Mouse (Mus musculus) hindbrain, embryonic 16.5 days (tissue): ENCODE measurements around the gene Gm28729. TPM values are rescaled to one million over a fixed set of nuclear protein-coding genes. Genes with fewer than 3 reads are reported as not detected.
A peak's percentile ranks its signal among the peaks of the same experiment; 100 is the strongest.

Experiments
- ATAC-seq: fragments of 200-750 bp; cut with Nextera tagmentation; 2 replicates; pipeline ENCODE4 v1.8.0; 2017; ENCODE audit warnings: moderate TSS enrichment, moderate library complexity
- H3K27ac ChIP-seq: fragments of 300-500 bp; sonication (generic); 2 replicates; pipeline ENCODE4 v1.5.1; 2014; ENCODE audit warnings: low read depth, mild to moderate bottlenecking, control low read depth, low read length, moderate library complexity
- H3K27me3 ChIP-seq: fragments of 300-500 bp; sonication (generic); replicated peaks from 2 replicates; pipeline ENCODE4 v1.6.1; 2014; ENCODE audit warnings: low read length; ENCODE audit not compliant: control insufficient read depth, insufficient read depth
- H3K36me3 ChIP-seq: fragments of 300-500 bp; sonication (generic); 2 replicates; pipeline ENCODE4 v1.6.1; 2014; ENCODE audit warnings: mild to moderate bottlenecking, low read length, moderate library complexity, mixed read lengths; ENCODE audit not compliant: control insufficient read depth, insufficient read depth
- H3K4me1 ChIP-seq: fragments of 300-500 bp; sonication (generic); 2 replicates; pipeline ENCODE4 v1.6.1; 2014; ENCODE audit warnings: low read depth, low read length; ENCODE audit not compliant: control insufficient read depth, insufficient read depth
- H3K4me2 ChIP-seq: fragments of 300-500 bp; sonication (generic); 2 replicates; pipeline ENCODE4 v1.6.1; 2014; ENCODE audit warnings: mild to moderate bottlenecking, low read length, control low read depth, moderate library complexity
- H3K4me3 ChIP-seq: fragments of 300-500 bp; sonication (generic); 2 replicates; pipeline ENCODE4 v1.5.1; 2014; ENCODE audit warnings: mild to moderate bottlenecking, low read length, control low read depth, moderate library complexity
- H3K9ac ChIP-seq: fragments of 300-500 bp; sonication (generic); 2 replicates; pipeline ENCODE4 v1.6.1; 2014; ENCODE audit warnings: low read depth, mild to moderate bottlenecking, control low read depth, low read length, moderate library complexity
- H3K9me3 ChIP-seq: fragments of 300-500 bp; sonication (generic); 2 replicates; pipeline ENCODE4 v1.6.1; 2014; ENCODE audit warnings: mild to moderate bottlenecking, low read length, moderate library complexity; ENCODE audit not compliant: control insufficient read depth
- WGBS: fragments of 180-500 bp; shearing (Covaris S2); extraction: QIAGEN DNeasy Blood & Tissue Kit; methylation state at CpG from one replicate; pipeline ENCODE4 v1.1.7; 2014; 5-methylcytosine and 5-hydroxymethylcytosine counted together
- polyA plus RNA-seq: library from polyadenylated mRNA; unstranded; fragments of >200 nt; fragmentation: Nextera tagmentation; extraction: Ambion mirVana; gene quantifications from 2 replicates; pipeline ENCODE4 v1.2.1, GENCODE M21; 2015

Gm28729 gene
- 0.33 and 0.36 TPM in 2 replicates for polyA plus RNA-seq

- no peak within 1 kb of the TSS for H3K4me2 ChIP-seq
- no peaks in the 10 kb centered on the region for H3K36me3 ChIP-seq
- no peaks in the 10 kb centered on the region for H3K4me1 ChIP-seq
- H3K4me3 ChIP-seq: no peak within 1 kb of the TSS
- H3K27me3 ChIP-seq: no peaks in the 10 kb centered on the region
- no peaks in the 10 kb centered on the region for H3K9me3 ChIP-seq
- no peak within 1 kb of the TSS for H3K27ac ChIP-seq
- H3K9ac ChIP-seq: no peak within 1 kb of the TSS
- ATAC-seq: peak; percentile 52; the same call in 1 of the 2 replicates
- 62% methylated on average over 12 of the region's 12 CpGs for WGBS
Measured at GRCm38 (mm10) chr9:96524972-96525506, at the start of gene Gm28729. Gene Gm28729, minus strand, starts transcription at chr9:96525264.

DNA sequence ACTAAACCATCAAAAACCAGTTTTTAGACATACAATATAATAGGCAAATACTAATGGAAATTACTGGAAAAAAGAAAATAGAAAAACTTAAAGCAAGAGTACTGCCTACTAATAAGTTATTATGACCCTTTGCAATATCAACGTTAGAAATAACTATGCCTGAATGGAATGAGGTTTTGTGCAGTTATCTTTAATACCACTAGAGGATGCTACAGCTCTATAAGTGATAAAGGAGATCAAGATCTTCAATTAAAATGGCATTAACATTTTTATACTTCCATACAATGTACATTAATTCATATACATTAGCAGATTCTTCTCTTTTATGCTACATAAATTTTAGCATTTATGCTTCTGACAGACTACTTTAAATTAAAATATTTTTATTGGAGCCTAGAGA, 48.2 kb upstream of the Gm28729 start:
- Histone ChIP-seq H3K4me3 (no peak overlapping the region), H3K4me1 (no peaks in the 10 kb centered on the region), H3K9me3 (no peaks in the 10 kb centered on the region), H3K36me3 (peaks cover 5% of the 10 kb centered on the region), H3K27ac (no peak overlapping the region), H3K27me3 (no peaks in the 10 kb centered on the region), H3K9ac (no peak overlapping the region), H3K4me2 (no peak overlapping the region)
- 3% methylated on average over 1 of the region's 1 CpGs for WGBS
- no peak for ATAC-seq

DNA sequence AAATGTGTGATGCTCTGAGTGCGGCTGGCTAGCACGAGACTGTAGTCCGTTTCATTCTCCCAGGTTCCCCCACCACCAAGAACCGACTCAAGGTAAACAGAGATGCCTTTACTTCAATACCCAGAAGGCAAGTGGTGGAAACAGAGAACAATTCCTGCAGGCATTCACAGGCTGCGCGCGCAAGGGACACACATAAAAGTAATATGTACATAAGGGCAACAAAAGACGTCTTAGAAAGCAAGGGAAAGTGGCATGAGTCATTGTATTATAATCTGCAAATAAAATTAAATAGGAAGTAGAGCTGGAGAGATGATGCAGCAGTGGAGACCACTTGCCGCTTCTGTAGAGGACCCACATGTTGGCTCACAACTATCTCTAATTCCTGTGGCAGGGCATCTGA, 47.7 kb upstream of the Gm28729 start:
- H3K9me3 ChIP-seq: no peaks in the 10 kb centered on the region
- no peak overlapping the region for H3K4me3 ChIP-seq
- ATAC-seq: no peak
- no peaks in the 10 kb centered on the region for H3K4me1 ChIP-seq
- 90% methylated on average over 9 of the region's 9 CpGs for whole genome bisulfite sequencing
- no peak overlapping the region for H3K4me2 ChIP-seq
- H3K36me3 ChIP-seq: peaks cover 5% of the 10 kb centered on the region
- H3K27ac ChIP-seq: no peak overlapping the region
- no peak overlapping the region for H3K9ac ChIP-seq
- no peaks in the 10 kb centered on the region for H3K27me3 ChIP-seq

DNA sequence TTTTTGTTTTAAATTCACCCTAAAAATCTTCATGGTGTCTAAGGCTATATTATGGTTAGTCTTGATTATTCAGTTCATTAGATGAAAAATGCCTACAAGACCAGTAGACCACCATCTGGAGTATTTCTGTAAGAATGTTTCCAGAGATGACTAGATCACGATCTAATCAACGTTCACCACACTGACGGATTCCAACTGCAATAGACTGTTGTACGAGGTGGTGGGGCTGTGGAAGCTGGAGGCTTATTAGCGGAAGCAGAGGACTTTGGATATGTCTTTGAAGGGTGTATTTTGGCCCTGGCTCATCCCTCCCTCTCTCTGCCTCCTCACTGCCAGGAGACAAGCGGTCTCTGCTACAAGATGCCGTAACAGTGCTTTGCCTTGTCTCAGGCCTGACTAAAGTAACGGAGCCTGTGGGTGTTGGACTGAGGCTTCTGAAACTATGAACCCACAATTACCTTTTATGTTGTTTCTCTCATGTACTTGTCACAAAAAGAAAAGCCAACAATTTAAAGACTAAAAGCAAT, 41.5 kb upstream of the Gm28729 start:
- no peaks in the 10 kb centered on the region for H3K27me3 ChIP-seq
- no peaks in the 10 kb centered on the region for H3K9me3 ChIP-seq
- H3K4me1 ChIP-seq: no peaks in the 10 kb centered on the region
- WGBS: 81% methylated on average over 8 of the region's 8 CpGs
- no peak overlapping the region for H3K27ac ChIP-seq
- no peak for ATAC-seq
- H3K9ac ChIP-seq: no peak overlapping the region
- H3K36me3 ChIP-seq: peaks cover 14% of the 10 kb centered on the region
- H3K4me3 ChIP-seq: no peak overlapping the region
- H3K4me2 ChIP-seq: no peak overlapping the region

DNA sequence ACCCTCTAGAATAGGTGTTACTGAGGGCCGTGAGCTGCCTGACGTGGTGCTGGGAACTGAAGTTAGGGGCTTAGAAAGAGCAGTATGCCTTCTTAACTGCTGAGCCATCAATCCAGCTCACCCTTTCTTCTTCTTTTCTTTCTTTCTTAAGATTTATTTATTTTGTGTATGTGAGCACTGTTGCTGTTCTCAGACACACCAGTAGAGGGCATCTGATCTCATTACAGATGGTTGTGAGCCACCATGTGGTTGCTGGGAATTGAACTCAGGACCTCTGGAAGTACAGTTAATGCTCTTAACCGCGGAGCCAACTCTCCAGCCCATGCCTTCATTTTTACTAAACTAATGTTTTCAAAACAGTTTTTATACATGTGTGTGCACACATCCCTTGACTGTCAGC, 38.4 kb upstream of the Gm28729 start:
- Histone ChIP-seq H3K4me2 (no peak overlapping the region), H3K27me3 (no peaks in the 10 kb centered on the region), H3K9me3 (no peaks in the 10 kb centered on the region), H3K9ac (no peak overlapping the region), H3K4me3 (no peak overlapping the region), H3K36me3 (peaks cover 20% of the 10 kb centered on the region), H3K27ac (no peak overlapping the region), H3K4me1 (no peaks in the 10 kb centered on the region)
- ATAC-seq: no peak
- WGBS: 97% methylated on average over 4 of the region's 4 CpGs

DNA sequence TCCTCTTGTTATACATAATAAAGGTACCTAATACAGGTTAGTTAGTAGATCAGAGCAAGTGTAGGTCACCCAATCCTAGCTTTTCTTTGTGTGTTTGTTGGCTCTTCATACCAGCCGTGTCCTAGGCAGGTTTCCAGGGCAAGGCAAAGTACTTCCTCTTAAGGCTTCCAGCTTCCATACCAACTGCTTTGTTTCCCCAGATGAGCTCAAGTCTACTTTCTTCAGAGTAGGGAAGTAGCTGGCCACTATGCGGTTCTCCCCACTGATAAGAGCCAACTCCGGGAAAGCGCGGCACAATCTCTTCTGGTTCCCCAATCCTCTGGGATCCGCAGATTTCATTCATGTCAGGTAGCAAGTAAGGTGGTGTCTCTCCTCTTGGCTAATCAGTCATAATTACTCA, 34.1 kb upstream of the Gm28729 start:
- 93% methylated on average over 6 of the region's 6 CpGs for WGBS
- no peaks in the 10 kb centered on the region for H3K4me1 ChIP-seq

DNA sequence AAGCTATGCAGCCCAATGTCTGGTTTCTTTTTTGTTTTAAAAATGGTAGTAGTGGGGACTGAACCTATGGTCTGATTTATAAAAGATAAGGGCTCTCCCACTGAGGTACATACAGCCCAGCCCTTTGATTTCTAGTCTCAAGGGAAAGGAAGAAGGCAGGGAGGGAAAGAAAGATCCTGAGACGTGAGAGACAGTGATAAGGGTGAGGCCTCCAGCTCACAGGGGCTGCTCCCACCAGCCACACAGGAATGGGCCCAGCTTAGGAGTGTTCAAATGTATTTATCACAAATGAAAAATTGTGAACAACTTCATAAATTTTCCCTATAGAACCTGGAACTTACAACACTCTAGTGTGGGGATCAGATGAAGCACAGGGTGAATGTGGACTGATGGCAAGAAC, 33.5 kb upstream of the Gm28729 start:
- no peaks in the 10 kb centered on the region for H3K9me3 ChIP-seq
- no peak overlapping the region for H3K4me3 ChIP-seq
- H3K9ac ChIP-seq: no peak overlapping the region
- peaks cover 11% of the 10 kb centered on the region for H3K36me3 ChIP-seq
- WGBS: 79% methylated on average over 1 of the region's 1 CpGs
- H3K27me3 ChIP-seq: no peaks in the 10 kb centered on the region
- H3K27ac ChIP-seq: no peak overlapping the region
- ATAC-seq: no peak
- H3K4me1 ChIP-seq: no peaks in the 10 kb centered on the region
- no peak overlapping the region for H3K4me2 ChIP-seq

More for the DNA sequence above, 34.1 kb upstream of the Gm28729 start:
- Histone ChIP-seq H3K4me2 (no peak overlapping the region), H3K9me3 (no peaks in the 10 kb centered on the region), H3K27ac (no peak overlapping the region), H3K4me3 (no peak overlapping the region), H3K36me3 (peaks cover 13% of the 10 kb centered on the region), H3K27me3 (no peaks in the 10 kb centered on the region), H3K9ac (no peak overlapping the region)
- no peak for ATAC-seq

GRCm38 (mm10) chr9:96554095-96554494, 29.0 kb upstream of the Gm28729 start:
- H3K4me3 ChIP-seq: no peak overlapping the region
- H3K27me3 ChIP-seq: no peaks in the 10 kb centered on the region
- H3K36me3 ChIP-seq: peaks cover 9% of the 10 kb centered on the region
- WGBS: 95% methylated on average over 1 of the region's 1 CpGs
- no peak for ATAC-seq
- no peak overlapping the region for H3K9ac ChIP-seq
- H3K4me1 ChIP-seq: no peaks in the 10 kb centered on the region
- no peak overlapping the region for H3K4me2 ChIP-seq
- H3K27ac ChIP-seq: no peak overlapping the region
- H3K9me3 ChIP-seq: no peaks in the 10 kb centered on the region

- no peak overlapping the region for H3K4me3 ChIP-seq
Measured at GRCm38 (mm10) chr9:96545410-96545809, 20.3 kb upstream of the Gm28729 start.

More at GRCm38 (mm10) chr9:96545410-96545809, 20.3 kb upstream of the Gm28729 start:
- no peak overlapping the region for H3K9ac ChIP-seq
- H3K27me3 ChIP-seq: no peaks in the 10 kb centered on the region
- no peak overlapping the region for H3K4me2 ChIP-seq
- ATAC-seq: no peak
- H3K36me3 ChIP-seq: peaks cover 12% of the 10 kb centered on the region
- H3K27ac ChIP-seq: no peak overlapping the region
- H3K9me3 ChIP-seq: no peaks in the 10 kb centered on the region
- peaks cover 7% of the 10 kb centered on the region; the same call in 1 of the 2 replicates for H3K4me1 ChIP-seq
- WGBS: 93% methylated on average over 13 of the region's 13 CpGs
